Mouse (Mus musculus) spleen, adult 18-20 months (tissue): ENCODE results near the gene Insc.
"Not testable (repeated sequence)": the region's sequence is repeated elsewhere in the genome, so short reads cannot be mapped to it uniquely, and the experiment has no call there.

Source experiments
- DNase-seq, 2 experiments: peaks; one replicate each; pipeline ENCODE4 v3.0.0; 2022; ENCODE audit warnings: mixed read lengths in 2 of 2

Gene Insc

GRCm38 (mm10) chr7:114743022-114743780 lies at the start of gene Insc:
Gene Insc, plus strand, starts transcription at chr7:114743694.
- DNase-seq = no peak

GRCm38 (mm10) chr7:114700871-114701270 lies 42.6 kb upstream of the Insc start:
- no peak for DNase-seq

- no peak for DNase-seq
Observed at GRCm38 (mm10) chr7:114706716-114707115, 36.8 kb upstream of the Insc start.

GRCm38 (mm10) chr7:114707398-114707797 lies 36.1 kb upstream of the Insc start:
- DNase-seq = no peak

- no peak for DNase-seq
Observed at GRCm38 (mm10) chr7:114710419-114710818, 33.1 kb upstream of the Insc start.

GRCm38 (mm10) chr7:114712523-114712922 lies 31.0 kb upstream of the Insc start:
- DNase-seq = no peak

GRCm38 (mm10) chr7:114718300-114718699 lies 25.2 kb upstream of the Insc start, which contains the start of gene Calcb:
Gene Calcb, plus strand, starts transcription at chr7:114718643.
- DNase-seq = no peak

- no peak for DNase-seq
Observed at GRCm38 (mm10) chr7:114719381-114720131, 23.9 kb upstream of the Insc start.

GRCm38 (mm10) chr7:114729696-114730095 lies 13.8 kb upstream of the Insc start:
- not testable (repeated sequence) for DNase-seq

- no peak for DNase-seq
Observed at GRCm38 (mm10) chr7:114731175-114731574, 12.3 kb upstream of the Insc start.

GRCm38 (mm10) chr7:114731700-114732099 lies 11.8 kb upstream of the Insc start:
- DNase-seq = not testable (repeated sequence)

- DNase-seq = no peak
Observed at GRCm38 (mm10) chr7:114736256-114736655, 7.2 kb upstream of the Insc start.

GRCm38 (mm10) chr7:114738166-114738565 lies 5.3 kb upstream of the Insc start:
- no peak for DNase-seq

GRCm38 (mm10) chr7:114740360-114741165 lies 2.9 kb upstream of the Insc start:
- peak in 1 of 2 experiments; percentile 13 for DNase-seq

- no peak for DNase-seq
Observed at GRCm38 (mm10) chr7:114744639-114745245, 1.2 kb downstream of the Insc start.

GRCm38 (mm10) chr7:114745481-114746271 lies 2.2 kb downstream of the Insc start:
- no peak for DNase-seq

- no peak for DNase-seq
Observed at GRCm38 (mm10) chr7:114747596-114747995, 4.1 kb downstream of the Insc start.

GRCm38 (mm10) chr7:114748239-114748638 lies 4.7 kb downstream of the Insc start:
- no peak for DNase-seq

GRCm38 (mm10) chr7:114753471-114753870 lies 10.0 kb downstream of the Insc start:
- no peak for DNase-seq

GRCm38 (mm10) chr7:114754196-114754595 lies 10.7 kb downstream of the Insc start:
- no peak for DNase-seq

GRCm38 (mm10) chr7:114754626-114755025 lies 11.1 kb downstream of the Insc start:
- DNase-seq = no peak

GRCm38 (mm10) chr7:114762660-114763059 lies 19.2 kb downstream of the Insc start:
- DNase-seq = no peak
